Mouse (Mus musculus) embryo, embryonic 11 days (tissue): ENCODE results near the gene Gpr132.

Experiments
- DNase-seq: peaks from one replicate; pipeline ENCODE4 v3.0.0-alpha.2; 2015

Gpr132 gene

DNA sequence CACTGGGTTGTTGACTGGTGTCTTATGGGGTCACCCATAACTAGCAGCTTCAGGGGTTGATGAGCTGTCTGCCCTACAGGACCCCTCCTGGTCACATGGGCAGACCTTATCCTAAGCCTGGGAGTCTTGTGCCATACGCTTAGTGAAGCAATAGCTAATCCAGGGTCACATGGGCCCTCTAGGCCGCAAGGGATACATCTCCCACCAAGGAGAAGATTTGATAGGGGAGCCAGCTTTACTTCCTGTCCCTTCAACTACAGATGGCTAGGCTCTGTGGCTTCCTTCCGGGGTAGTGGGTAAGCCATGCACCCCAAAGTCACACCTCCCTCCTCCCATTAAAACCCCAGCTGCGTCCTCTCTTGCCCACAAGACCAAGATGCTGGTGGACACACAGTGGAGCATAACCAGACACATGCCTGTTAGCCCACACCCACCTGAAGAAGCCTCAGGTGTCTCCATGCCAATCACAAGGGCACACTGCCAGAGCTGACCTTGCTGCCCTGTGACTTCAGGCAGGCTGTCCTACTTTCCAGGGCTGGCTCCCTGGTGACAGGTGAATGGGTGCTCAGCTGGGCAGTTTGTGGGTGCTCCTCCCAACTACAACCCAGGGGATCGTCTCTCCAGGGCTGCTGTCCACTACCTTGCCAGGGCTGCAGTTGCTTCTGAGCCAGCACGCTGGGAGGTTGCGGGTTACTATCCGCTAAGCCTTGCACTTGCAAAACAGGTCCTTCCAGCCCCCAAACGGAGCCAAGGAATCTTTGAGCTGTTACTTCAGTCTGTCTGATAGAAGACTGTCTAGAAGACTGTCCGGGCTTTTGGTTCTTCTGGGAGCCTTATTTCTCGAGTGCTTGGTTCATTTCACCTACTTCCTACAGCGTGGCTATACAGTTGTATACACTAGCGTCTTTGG is at the start of gene Gpr132:
TSS of gene Gpr132 (minus strand) at position 51 of the 910 bp plus-strand sequence.
- no peak for DNase-seq

DNA sequence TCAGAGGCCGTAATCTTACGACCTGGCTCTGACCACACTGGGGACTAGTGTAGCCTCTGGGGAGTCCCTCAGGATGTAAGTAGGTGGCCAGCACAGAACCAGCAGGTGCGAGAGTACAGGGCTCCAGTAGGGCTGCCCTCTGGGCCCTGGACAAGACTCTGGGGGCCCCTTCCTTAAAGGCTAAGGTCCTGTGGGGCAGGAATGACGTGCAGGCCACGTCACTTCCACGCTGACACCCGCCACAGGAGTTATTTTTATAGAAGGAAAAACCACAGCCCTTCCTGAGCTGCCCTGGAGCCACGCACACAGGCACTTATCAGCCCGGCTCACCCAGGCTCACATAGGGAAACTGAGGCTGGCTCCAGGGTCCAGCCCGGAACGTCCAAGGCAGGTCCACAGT is 49.5 kb upstream of the Gpr132 start:
- no peak for DNase-seq

- no peak for DNase-seq
Observed at GRCm38 (mm10) chr12:112916698-112917400, 48.8 kb upstream of the Gpr132 start.

DNA sequence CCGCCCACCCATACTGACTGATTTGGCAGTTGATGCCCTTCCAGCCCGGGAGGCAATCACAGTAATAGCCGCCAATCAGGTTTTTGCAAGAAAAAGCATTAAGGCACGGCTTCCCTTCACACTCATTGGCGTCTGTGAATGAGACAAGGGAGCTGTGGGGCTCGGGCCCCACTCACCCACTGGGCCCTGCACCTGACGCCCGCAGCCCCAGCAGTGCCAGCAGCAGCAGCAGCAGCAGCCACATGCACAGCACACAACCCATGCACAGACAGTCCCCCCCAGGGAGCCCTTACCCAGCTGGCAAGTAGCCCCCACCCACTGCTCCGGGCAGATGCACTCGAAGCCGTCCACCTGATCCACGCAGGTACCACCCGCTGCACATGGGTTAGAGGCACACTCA is 47.6 kb upstream of the Gpr132 start:
- no peak for DNase-seq

DNA sequence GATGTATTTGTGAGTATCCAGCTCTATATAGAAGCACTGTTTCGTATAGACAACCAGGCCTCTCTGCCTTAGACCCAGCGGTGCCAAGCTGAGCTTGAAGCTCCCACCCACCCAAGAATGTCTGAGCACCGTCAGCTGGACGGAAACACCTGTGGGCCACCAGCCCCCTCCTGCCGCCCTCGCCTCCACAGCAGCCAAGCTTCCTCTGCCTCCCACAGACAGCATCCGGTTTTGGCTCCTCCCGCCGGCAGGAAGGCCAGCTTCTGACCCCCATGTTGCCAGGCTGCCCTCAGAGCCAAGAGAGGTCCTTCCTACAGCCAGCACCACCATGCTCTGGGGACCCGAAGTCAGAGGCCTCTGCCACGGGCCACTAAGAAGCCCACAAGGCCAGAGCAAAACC is 46.5 kb upstream of the Gpr132 start:
- DNase-seq = no peak

DNA sequence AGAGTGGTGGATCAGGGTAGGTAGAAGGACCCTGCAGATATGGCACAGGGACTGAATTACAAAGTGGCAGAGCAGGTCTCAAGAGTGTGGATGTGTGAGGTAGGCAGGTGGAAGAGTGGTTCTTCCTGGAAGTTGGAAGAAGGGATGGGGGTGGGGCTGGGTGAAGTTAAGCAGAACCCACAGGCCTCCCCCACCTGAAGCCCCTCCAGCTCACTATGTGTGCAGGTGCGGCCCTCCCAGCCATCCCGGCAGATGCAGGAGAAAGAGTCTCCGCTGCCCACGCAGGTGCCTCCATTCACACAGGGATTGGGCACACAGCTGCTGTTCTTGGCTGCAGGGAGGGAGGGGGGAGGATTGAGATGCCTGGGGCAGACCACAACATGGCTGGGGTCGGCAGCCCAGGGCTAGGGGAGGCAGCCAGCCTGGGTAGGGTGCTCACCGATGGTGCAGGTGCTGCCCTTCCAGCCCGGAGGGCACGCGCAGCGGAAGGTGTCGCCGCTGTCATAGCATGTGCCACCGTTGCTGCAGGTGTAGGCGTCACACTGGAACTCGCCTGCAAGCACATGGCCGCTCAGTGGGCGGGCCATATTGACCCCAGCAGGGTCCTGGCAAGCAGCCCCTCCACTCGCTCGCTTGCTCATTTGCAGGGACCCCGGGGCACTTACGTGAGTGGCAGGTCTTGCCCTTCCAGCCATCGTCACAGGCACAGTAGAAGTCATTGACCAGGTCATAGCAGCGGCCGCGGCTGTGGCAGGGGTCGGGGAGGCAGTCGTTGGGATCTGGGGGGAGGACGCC is 45.1 kb upstream of the Gpr132 start:
- no peak for DNase-seq

GRCm38 (mm10) chr12:112911701-112912100 is 43.7 kb upstream of the Gpr132 start:
- no peak for DNase-seq

GRCm38 (mm10) chr12:112908991-112909390 is 41.0 kb upstream of the Gpr132 start:
- no peak for DNase-seq

- no peak for DNase-seq
Observed at GRCm38 (mm10) chr12:112905001-112905400, 37.0 kb upstream of the Gpr132 start.

GRCm38 (mm10) chr12:112903941-112904340 is 35.9 kb upstream of the Gpr132 start:
- no peak for DNase-seq

- DNase-seq = no peak
Observed at GRCm38 (mm10) chr12:112900641-112901040, 32.6 kb upstream of the Gpr132 start.

DNA sequence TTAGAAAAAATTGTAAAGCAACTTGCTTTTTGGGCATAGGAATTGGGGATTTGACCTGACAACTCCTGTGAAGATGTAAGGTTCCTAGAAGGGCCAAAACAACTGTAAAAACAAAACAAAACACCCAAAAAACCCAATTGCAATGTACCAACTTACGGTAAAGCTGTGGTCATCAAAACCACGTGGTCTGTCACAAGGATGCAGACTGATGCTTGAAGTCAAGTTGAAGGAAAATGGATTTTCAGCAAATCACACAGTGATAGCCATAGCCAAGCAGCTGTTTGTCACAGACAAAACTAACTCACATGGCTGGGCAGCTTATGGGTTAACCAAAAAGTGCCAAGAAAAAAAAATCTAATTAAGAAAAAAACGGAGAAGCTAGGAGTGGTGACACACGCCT is 30.9 kb upstream of the Gpr132 start:
- no peak for DNase-seq

DNA sequence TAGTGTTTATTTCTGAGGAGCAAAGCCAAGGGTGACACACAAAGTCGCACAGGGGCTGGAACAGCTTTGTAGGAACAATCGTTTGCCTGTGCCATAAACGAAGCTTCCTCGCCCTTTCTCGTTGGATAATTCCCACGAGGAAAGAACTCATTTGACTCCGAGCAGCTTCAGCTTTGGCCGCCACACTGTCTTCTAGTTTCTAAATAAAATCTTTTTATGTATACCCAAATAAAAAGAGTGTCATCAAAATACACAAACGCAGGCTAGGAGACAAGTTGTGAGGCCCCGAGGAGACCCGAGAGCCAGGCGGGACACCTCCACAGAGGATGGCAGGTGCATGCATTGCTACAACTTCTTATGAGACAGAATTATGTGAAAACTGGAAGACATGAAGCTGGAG is 30.3 kb upstream of the Gpr132 start:
- DNase-seq = no peak

DNA sequence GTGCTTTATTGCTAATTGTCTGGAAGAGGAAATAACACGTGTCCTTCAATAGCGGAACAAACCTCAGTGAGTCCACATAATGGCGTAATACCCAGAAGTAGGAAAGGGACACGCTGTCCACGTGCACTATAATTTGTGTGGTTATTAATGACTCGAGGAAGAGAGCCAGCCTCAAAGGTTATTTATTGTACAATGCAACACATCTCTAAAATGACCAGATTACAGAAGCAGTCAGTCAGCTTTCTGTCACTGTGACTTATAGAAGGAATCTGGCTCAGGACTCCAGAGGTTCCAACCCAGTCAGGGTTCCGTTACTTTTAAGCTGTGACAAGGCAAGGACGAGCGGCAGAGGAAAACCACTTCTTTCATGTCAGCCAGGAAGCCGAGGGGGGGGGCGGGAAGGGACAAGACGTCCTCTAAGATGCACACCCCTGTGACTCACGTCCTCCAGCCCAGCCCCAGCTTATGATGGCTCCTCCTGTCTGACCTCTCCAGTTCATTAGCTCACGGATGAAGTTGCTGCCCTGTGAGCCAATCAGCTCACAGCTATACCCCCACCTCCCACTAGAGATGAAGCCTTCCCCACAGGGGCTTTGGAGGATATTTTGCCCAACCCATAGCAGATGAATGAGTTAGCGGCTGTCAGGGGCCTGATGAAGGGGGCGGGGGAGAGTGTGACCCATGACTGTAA is 29.6 kb upstream of the Gpr132 start:
- DNase-seq = peak; percentile 68

DNA sequence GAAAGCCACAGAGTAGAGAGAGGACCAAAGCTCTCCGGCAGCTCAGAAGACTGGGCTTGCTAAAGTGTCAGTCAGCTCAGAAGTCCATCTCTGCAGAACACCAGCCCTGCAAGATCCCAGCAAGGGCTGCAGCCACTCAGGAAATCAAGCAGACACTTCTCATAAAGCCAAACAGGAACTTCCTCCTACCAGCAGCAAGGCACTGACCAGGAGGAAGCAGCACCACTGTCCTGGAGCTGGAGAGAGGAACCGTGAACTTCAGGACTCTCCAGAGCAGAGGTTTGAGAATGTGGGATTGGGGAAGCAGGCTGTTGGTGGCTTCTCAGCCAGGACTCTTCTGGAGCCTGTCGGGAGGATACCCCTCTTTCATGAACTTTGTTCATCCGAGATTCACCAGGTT is 26.9 kb upstream of the Gpr132 start:
- DNase-seq = no peak

GRCm38 (mm10) chr12:112894303-112894884 is 26.4 kb upstream of the Gpr132 start:
- DNase-seq = no peak

GRCm38 (mm10) chr12:112885465-112885864 is 17.4 kb upstream of the Gpr132 start:
- DNase-seq = no peak

- no peak for DNase-seq
Observed at GRCm38 (mm10) chr12:112881301-112881815, 13.3 kb upstream of the Gpr132 start.

- DNase-seq = no peak
Observed at GRCm38 (mm10) chr12:112880661-112881060, 12.6 kb upstream of the Gpr132 start.

GRCm38 (mm10) chr12:112879731-112880130 is 11.7 kb upstream of the Gpr132 start:
- DNase-seq = no peak

DNA sequence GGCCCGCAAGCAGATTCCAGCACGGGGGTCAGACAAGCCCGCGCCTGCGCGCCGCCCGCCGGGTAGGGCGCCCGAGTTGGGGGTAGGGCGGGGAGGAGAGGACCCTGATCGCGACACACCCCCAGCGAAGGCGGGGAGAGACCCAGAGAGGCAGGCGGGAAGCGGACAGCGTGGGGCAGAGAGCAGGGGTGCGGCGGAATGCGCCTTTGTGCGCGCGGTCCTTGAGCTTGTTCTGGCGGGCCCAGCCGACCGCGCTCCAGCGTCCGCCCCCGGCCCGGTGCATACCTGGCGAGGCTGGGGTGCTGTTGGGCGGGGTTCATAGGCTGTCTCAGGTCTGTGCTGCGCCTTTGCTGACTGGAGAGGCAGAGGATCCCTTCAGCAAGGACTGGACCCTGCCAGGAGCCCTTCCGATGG is 9.6 kb upstream of the Gpr132 start:
- DNase-seq = peak; percentile 51

DNA sequence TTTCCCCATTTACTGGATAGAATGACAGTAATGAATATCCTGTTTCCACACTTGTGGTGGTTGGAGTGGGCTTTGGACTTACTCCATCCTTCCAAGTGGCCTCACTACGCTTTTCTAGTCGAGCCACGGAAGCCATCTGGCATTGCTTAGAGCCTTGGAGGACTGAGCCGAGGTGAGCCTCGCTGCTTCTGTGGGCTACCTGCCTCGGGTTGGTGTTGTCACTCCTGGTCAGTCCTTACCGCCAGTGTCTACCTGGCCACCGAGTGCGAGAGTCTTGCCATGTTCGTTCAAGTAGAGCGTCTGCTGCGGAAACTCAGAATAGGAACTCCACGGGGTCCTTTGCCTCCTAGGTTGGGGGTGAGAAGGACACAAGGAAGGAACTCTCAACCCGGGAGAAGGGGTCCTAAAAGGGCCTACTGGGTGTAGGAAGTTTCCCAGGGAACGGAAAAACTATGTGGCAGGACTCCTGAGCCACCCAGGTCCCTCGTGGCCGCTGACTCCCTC is 9.1 kb upstream of the Gpr132 start:
- peak; percentile 45 for DNase-seq
